Mouse (Mus musculus) lung, adult 2 months (tissue): ENCODE data around the gene Csrp3. TPM values are rescaled to one million over a fixed set of nuclear protein-coding genes. Genes with fewer than 3 reads are reported as not detected.

Source experiments
- DNase-seq: peaks from one replicate; pipeline ENCODE4 v3.0.0; 2022
- H3K4me1 ChIP-seq: fragments of 200-500 bp; 2 replicates; pipeline ENCODE4 v1.6.1; 2011; ENCODE audit warnings: low read length; ENCODE audit not compliant: control insufficient read depth, insufficient read depth
- H3K4me3 ChIP-seq: fragments of 200-500 bp; replicated peaks from 2 replicates; pipeline ENCODE3; 2011; ENCODE audit warnings: low read depth, mild to moderate bottlenecking, control low read depth, low read length; ENCODE audit errors: extremely low read depth
- CTCF ChIP-seq: fragments of 200-500 bp; IDR thresholded peaks from 2 replicates; pipeline ENCODE4 v1.5.1; 2011; ENCODE audit warnings: mild to moderate bottlenecking, low read length, control low read depth; ENCODE audit not compliant: insufficient read depth
- POLR2A ChIP-seq: fragments of 200-500 bp; IDR thresholded peaks from 2 replicates; pipeline ENCODE4 v1.6.1; 2011; ENCODE audit warnings: low read depth, mild to moderate bottlenecking, control low read depth, low read length, borderline replicate concordance; ENCODE audit errors: extremely low read depth
- WGBS: fragments of 180-500 bp; shearing (Covaris S2); methylation state at CpG from one replicate; pipeline ENCODE4 v1.1.7; 2018; 5-methylcytosine and 5-hydroxymethylcytosine counted together
- polyA plus RNA-seq: library from polyadenylated mRNA; depleted of rRNA; stranded (reverse); fragments of >200 nt; gene quantifications from 2 replicates; pipeline ENCODE4 v1.2.3, GENCODE M21; 2012; rRNA removed

The Csrp3 gene
- polyA plus RNA-seq, 1 experiment, result 38.0 TPM

- DNase-seq, result no peak
- 75% methylated on average over 4 of the region's 4 CpGs for WGBS
- H3K4me1 ChIP-seq, result no peaks in the 10 kb centered on the region
- no peak for TF ChIP-seq POLR2A
- no peak for TF ChIP-seq CTCF
- H3K4me3 ChIP-seq, result no peak overlapping the region
These were observed 65.4 kb downstream of the Csrp3 start for GRCm38 (mm10) chr7:48782432-48782831.

Other genes starting within 250 kb of the Csrp3 start
- not detected in 2 replicates for gene Mrgprb3, start 204.2 kb downstream of the Csrp3 start, polyA plus RNA-seq
- gene Zdhhc13, start 59.0 kb downstream of the Csrp3 start, polyA plus RNA-seq, result 4.7 and 11.2 TPM in 2 replicates
- gene E2f8, start 33.6 kb upstream of the Csrp3 start, polyA plus RNA-seq, result 0.41 and 0.90 TPM in 2 replicates
- 23.9 and 33.9 TPM in 2 replicates for gene Nav2, start 60.7 kb upstream of the Csrp3 start, polyA plus RNA-seq